Mouse (Mus musculus) CH12.LX (cell line): ENCODE data around the gene Thsd7b. TPM values are rescaled to one million over a fixed set of nuclear protein-coding genes. Genes with fewer than 3 reads are reported as not detected.

Source experiments
- DNase-seq: peaks from one replicate; pipeline ENCODE4 v3.0.0-alpha.2; 2013; ENCODE audit errors: extremely low read depth
- H3K27ac ChIP-seq: 2 replicates; pipeline ENCODE4 v1.5.1; 2012; ENCODE audit warnings: low read depth, mild to moderate bottlenecking, control low read depth, moderate library complexity; ENCODE audit not compliant: insufficient read depth
- H3K27me3 ChIP-seq: replicated peaks from 2 replicates; pipeline ENCODE3; 2012; ENCODE audit warnings: inconsistent platforms
- H3K36me3 ChIP-seq, 2 experiments: replicated peaks in 1 of 2; 2 replicates each; pipeline versions ENCODE3 to v1.6.1; 2012; ENCODE audit warnings: inconsistent platforms in 1 of 2, low read length in 1 of 2, mild to moderate bottlenecking in 1 of 2, mixed read lengths in 1 of 2, moderate library complexity in 1 of 2; ENCODE audit not compliant: control insufficient read depth in 1 of 2, insufficient read depth in 1 of 2
- H3K4me1 ChIP-seq, 2 experiments: 2 replicates each; pipeline ENCODE4 v1.6.1; 2012; ENCODE audit warnings: inconsistent platforms in 1 of 2, moderate library complexity in 1 of 2; ENCODE audit not compliant: insufficient read depth in 2 of 2, control insufficient read depth in 1 of 2
- H3K4me2 ChIP-seq: 2 replicates; pipeline ENCODE4 v1.6.1; 2012; ENCODE audit warnings: low read depth, mild to moderate bottlenecking, control low read depth; ENCODE audit not compliant: poor library complexity, insufficient read depth, severe bottlenecking
- H3K4me3 ChIP-seq, 3 experiments: fragments of 150-350 bp in 1 of 3; sonication (generic) in 1 of 3; replicated peaks in 1 of 3; 2 replicates each; pipeline versions ENCODE3 to v1.5.1; 2011 to 2012; ENCODE audit warnings: low read depth in 2 of 3, low read length in 2 of 3, mild to moderate bottlenecking in 2 of 3, moderate library complexity in 2 of 3, control low read depth in 1 of 3, improper control_type of control experiment in 1 of 3, inconsistent platforms in 1 of 3, mixed read lengths in 1 of 3; ENCODE audit not compliant: poor library complexity in 1 of 3
- H3K79me2 ChIP-seq: replicated peaks from 2 replicates; pipeline ENCODE4 v1.6.1; 2012; ENCODE audit warnings: mild to moderate bottlenecking, moderate library complexity; ENCODE audit not compliant: control insufficient read depth, poor library complexity, insufficient read depth, severe bottlenecking; ENCODE audit errors: extremely low read depth
- H3K9ac ChIP-seq: 2 replicates; pipeline ENCODE4 v1.6.1; 2012; ENCODE audit warnings: low read depth, mild to moderate bottlenecking, control low read depth, moderate library complexity; ENCODE audit not compliant: insufficient read depth
- H3K9me3 ChIP-seq: replicated peaks from 2 replicates; pipeline ENCODE3; 2012; ENCODE audit warnings: low read length, inconsistent platforms, mixed read lengths
- BHLHE40 ChIP-seq: IDR thresholded peaks from 2 replicates; pipeline ENCODE4 v1.6.1; 2011; ENCODE audit warnings: mild to moderate bottlenecking, low read depth, low read length, improper control_type of control experiment
- ELF1 ChIP-seq: IDR thresholded peaks from 2 replicates; pipeline ENCODE4 v1.6.1; 2014; ENCODE audit warnings: low read depth, mild to moderate bottlenecking, inconsistent platforms, low read length, improper control_type of control experiment
- HCFC1 ChIP-seq: IDR thresholded peaks from 2 replicates; pipeline ENCODE4 v1.6.1; 2012; ENCODE audit warnings: low read depth, mild to moderate bottlenecking, inconsistent platforms, low read length, improper control_type of control experiment
- IRF4 ChIP-seq: IDR thresholded peaks from 2 replicates; pipeline ENCODE4 v1.6.1; 2014; ENCODE audit warnings: low read depth, mild to moderate bottlenecking, inconsistent platforms, low read length, improper control_type of control experiment
- JUN ChIP-seq: IDR thresholded peaks from 2 replicates; pipeline ENCODE4 v1.6.1; 2011; ENCODE audit warnings: low read depth, mild to moderate bottlenecking, low read length, improper control_type of control experiment, moderate library complexity; ENCODE audit not compliant: insufficient read depth
- KAT2A ChIP-seq: IDR thresholded peaks from 2 replicates; pipeline ENCODE4 v1.6.1; 2012; ENCODE audit warnings: low read length, improper control_type of control experiment, inconsistent platforms; ENCODE audit not compliant: insufficient replicate concordance
- MAFK ChIP-seq: IDR thresholded peaks from 2 replicates; pipeline ENCODE4 v1.6.1; 2011; ENCODE audit warnings: low read length, improper control_type of control experiment; ENCODE audit not compliant: insufficient replicate concordance
- MEF2A ChIP-seq: IDR thresholded peaks from 2 replicates; pipeline ENCODE4 v1.6.1; 2014; ENCODE audit warnings: low read depth, mild to moderate bottlenecking, inconsistent platforms, low read length, improper control_type of control experiment, borderline replicate concordance
- MXI1 ChIP-seq: IDR thresholded peaks from 2 replicates; pipeline ENCODE4 v1.6.1; 2011; ENCODE audit warnings: mild to moderate bottlenecking, low read depth, low read length, improper control_type of control experiment
- NELFE ChIP-seq: IDR thresholded peaks from 2 replicates; pipeline ENCODE4 v1.6.1; 2011; ENCODE audit warnings: low read depth, low read length, improper control_type of control experiment
- POLR2A ChIP-seq: IDR thresholded peaks from 2 replicates; pipeline ENCODE4 v1.6.1; 2011; ENCODE audit warnings: low read depth, mild to moderate bottlenecking, improper control_type of control experiment, low read length
- POLR2AphosphoS2 ChIP-seq: IDR thresholded peaks from 2 replicates; pipeline ENCODE4 v1.6.1; 2011; ENCODE audit warnings: low read depth, low read length, improper control_type of control experiment
- RAD21 ChIP-seq: IDR thresholded peaks from 2 replicates; pipeline ENCODE4 v1.6.1; 2011; ENCODE audit warnings: low read depth, mild to moderate bottlenecking, low read length, improper control_type of control experiment, moderate library complexity
- RCOR1 ChIP-seq: conservative IDR thresholded peaks from 2 replicates; pipeline ENCODE4 v1.6.1; 2012; ENCODE audit warnings: low read depth, mild to moderate bottlenecking, inconsistent platforms, low read length, improper control_type of control experiment
- TBP ChIP-seq: conservative IDR thresholded peaks from 2 replicates; pipeline ENCODE4 v1.6.1; 2011; ENCODE audit warnings: low read depth, low read length, improper control_type of control experiment
- USF1 ChIP-seq: IDR thresholded peaks from 2 replicates; pipeline ENCODE4 v1.6.1; 2014; ENCODE audit warnings: low read depth, mild to moderate bottlenecking, inconsistent platforms, low read length, improper control_type of control experiment
- ZC3H11A ChIP-seq: IDR thresholded peaks from 2 replicates; pipeline ENCODE4 v1.6.1; 2012; ENCODE audit warnings: low read depth, mild to moderate bottlenecking, inconsistent platforms, low read length, improper control_type of control experiment
- dilution Hi-C: fragments of 300-500 bp; cut with MboI; formaldehyde crosslinking; loops from 2 replicates; pipeline ENCODE4 v1.14.3; 2020; ENCODE audit warnings: low sequenced_read_pairs; ENCODE audit not compliant: extremely low pct_unique_long_range_greater_than_20kb, extremely low pct_ligation_motif_present
- in situ Hi-C: fragments of 300-500 bp; cut with MboI; formaldehyde crosslinking; loops from 3 replicates; pipeline ENCODE4 v1.14.3; 2019; ENCODE audit warnings: low sequenced_read_pairs, low pct_ligation_motif_present, low pct_unique_long_range_greater_than_20kb, mixed read lengths
- polyA plus RNA-seq: library from polyadenylated mRNA; unstranded; fragments of >175 nt; gene quantifications from 2 replicates; pipeline ENCODE4 v1.2.1, GENCODE M21; 2012; ENCODE audit warnings: low read depth; ENCODE audit not compliant: insufficient read length
- total RNA-seq, 2 experiments: library from RNA; depleted of rRNA; stranded (reverse); fragments of 300-350 nt in 1 of 2; fragments of >200 nt in 1 of 2; gene quantifications; 2 replicates each; pipeline ENCODE4 v1.2.3; 2012 to 2014

Thsd7b gene
- total and polyA plus RNA-seq, 3 experiments, result not detected

DNA sequence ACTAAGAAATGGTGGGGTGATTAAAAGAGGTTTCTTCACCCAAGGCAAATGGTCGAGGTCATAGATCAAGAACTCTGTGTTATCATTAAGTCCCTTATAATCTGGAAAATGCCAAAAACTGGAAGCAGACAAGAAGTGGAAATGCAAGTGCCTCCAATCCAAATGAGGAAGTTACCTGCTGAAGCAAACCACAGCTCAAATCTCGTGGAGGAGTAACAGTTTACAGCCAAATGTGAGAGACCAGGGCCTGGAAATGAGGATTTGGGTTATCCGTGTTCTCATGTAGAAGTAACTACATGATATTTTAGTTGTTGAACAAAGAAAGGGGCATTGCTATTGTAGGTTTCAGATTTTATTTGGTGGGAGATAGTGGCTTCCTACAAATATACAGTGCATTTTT, 335.3 kb downstream of the Thsd7b start:
- no peaks in the 10 kb centered on the region for H3K36me3 ChIP-seq
- dilution Hi-C loops, result no loop called here
- TF ChIP-seq MEF2A, result no peak
- TF ChIP-seq MAFK, result no peak
- TF ChIP-seq, all 38 proteins: peak for 0
- Histone ChIP-seq H3K27ac (no peak overlapping the region), H3K79me2 (no peaks in the 10 kb centered on the region), H3K9me3 (no peaks in the 10 kb centered on the region), H3K4me3 (no peak overlapping the region), H3K9ac (no peak overlapping the region), H3K4me1 (no peaks in the 10 kb centered on the region), H3K4me2 (no peak overlapping the region), H3K27me3 (no peaks in the 10 kb centered on the region)
- in situ Hi-C loops, result no loop called here
- no peak for DNase-seq

DNA sequence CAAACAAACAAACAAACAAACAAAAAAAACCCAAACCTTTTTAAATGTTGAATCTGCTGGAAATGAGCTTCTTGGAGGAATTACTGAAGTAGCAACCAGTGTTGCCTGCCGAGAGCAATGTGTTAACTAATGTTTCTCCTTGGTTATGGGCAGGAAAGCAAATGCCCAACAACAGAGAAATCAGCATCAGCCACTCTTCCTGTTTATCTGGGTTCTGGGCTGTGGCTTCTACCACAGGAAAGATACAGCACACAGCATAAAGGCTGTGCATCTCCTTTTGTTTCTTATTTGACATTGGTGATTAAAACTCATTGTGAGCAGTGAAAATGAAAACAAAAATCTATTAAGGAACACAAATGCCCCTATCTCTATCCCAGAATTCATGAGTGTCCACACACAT, 343.0 kb downstream of the Thsd7b start:
- Histone ChIP-seq H3K36me3 (no peaks in the 10 kb centered on the region), H3K4me3 (no peak overlapping the region), H3K79me2 (no peaks in the 10 kb centered on the region)
- dilution Hi-C loops, result no loop called here
- TF ChIP-seq MXI1, result no peak
- no peak for TF ChIP-seq ELF1
- TF ChIP-seq JUN, result no peak
- TF ChIP-seq, all 38 proteins: peak for 0
- Histone ChIP-seq H3K4me1 (no peaks in the 10 kb centered on the region), H3K9ac (no peak overlapping the region), H3K4me2 (no peak overlapping the region), H3K27me3 (no peaks in the 10 kb centered on the region), H3K27ac (no peak overlapping the region), H3K9me3 (no peaks in the 10 kb centered on the region)
- in situ Hi-C loops, result no loop called here
- no peak for DNase-seq

DNA sequence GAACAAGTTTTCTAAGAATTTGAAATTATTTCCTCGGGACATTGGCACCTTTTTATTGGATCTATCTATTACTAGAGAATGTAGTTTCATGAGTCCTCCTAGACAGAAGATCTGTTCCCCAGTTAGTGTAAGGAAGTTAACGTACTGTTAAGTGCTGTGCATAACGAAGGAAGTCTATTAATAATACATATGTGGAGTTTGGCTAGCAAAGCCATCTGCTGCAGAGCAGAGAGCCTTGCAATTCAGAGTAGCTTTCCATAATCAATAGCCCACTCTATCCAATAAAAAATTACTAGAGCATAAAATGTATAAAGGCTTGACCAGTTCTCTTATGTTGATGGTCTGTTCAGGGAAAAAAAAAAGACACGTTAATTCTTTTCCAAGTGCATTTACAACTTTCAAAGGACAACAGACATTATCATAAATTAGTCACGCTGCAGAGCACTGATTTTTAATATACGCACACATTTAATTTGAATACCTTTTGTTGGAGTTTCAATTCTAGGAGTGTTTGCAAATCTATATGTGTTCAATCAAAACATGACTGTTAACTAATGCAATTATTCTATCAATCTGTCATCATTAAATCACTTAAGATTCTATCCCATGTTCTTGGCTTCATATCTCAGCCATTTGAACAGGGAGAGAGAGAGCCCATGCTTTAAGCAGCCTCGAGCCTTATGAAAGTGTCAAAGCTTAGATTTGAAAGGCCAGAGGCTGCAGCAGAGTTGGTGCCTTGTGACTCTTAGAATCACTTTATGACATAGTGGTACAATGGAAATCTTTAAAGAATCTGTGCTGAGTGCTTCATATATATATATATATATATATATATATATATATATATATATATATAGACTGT, 346.6 kb downstream of the Thsd7b start:
- Histone ChIP-seq H3K36me3 (no peaks in the 10 kb centered on the region), H3K79me2 (no peaks in the 10 kb centered on the region), H3K4me2 (no peak overlapping the region), H3K4me3 (no peak overlapping the region), H3K9me3 (no peaks in the 10 kb centered on the region), H3K4me1 (peaks cover 0 to 6% of the 10 kb centered on the region in 2 experiments; a peak in 2 of 4 replicates), H3K27ac (no peak overlapping the region), H3K27me3 (no peaks in the 10 kb centered on the region), H3K9ac (no peak overlapping the region)
- no peak for DNase-seq
- in situ Hi-C loops (no loop called here), dilution Hi-C loops (no loop called here)
- TF ChIP-seq POLR2A (no peak), KAT2A (no peak), RCOR1 (no peak), ZC3H11A (no peak), HCFC1 (no peak), POLR2AphosphoS2 (no peak), IRF4 (no peak), ELF1 (no peak), USF1 (no peak), JUN (no peak), TBP (no peak), NELFE (no peak), RAD21 (no peak), BHLHE40 (no peak)
